Mouse (Mus musculus): Measurements from ENCODE around the gene 2210016F16Rik. TPM values are rescaled to one million over a fixed set of nuclear protein-coding genes. Genes with fewer than 3 reads are reported as not detected.
"Not testable (repeated sequence)": the region's sequence is repeated elsewhere in the genome, so short reads cannot be mapped to it uniquely, and the experiment has no call there.

Gene 2210016F16Rik
- total RNA-seq, 2 experiments from 2014 or later, result 11.5 to 11.9 TPM

GRCm38 (mm10) chr13:58373153-58373470, 11.9 kb downstream of the 2210016F16Rik start:
- no peak for DNase-seq

GRCm38 (mm10) chr13:58372278-58373152, 12.5 kb downstream of the 2210016F16Rik start:
- DNase-seq, result no peak

- DNase-seq, result no peak
Measured at GRCm38 (mm10) chr13:58368835-58369234, 16.2 kb downstream of the 2210016F16Rik start.

GRCm38 (mm10) chr13:58367641-58368040, 17.4 kb downstream of the 2210016F16Rik start:
- DNase-seq, result no peak

- DNase-seq, result no peak
Measured at GRCm38 (mm10) chr13:58366373-58366772, 18.7 kb downstream of the 2210016F16Rik start.

GRCm38 (mm10) chr13:58365179-58365578, 19.8 kb downstream of the 2210016F16Rik start:
- not testable (repeated sequence) for DNase-seq

- DNase-seq, result no peak
Measured at GRCm38 (mm10) chr13:58364353-58365175, 20.5 kb downstream of the 2210016F16Rik start.

- DNase-seq, result no peak
Measured at GRCm38 (mm10) chr13:58359304-58359653, 25.7 kb downstream of the 2210016F16Rik start.

- DNase-seq, result peak; percentile 79
Measured at GRCm38 (mm10) chr13:58358629-58359303, 26.3 kb downstream of the 2210016F16Rik start, which contains the start of gene Kif27. Gene Kif27 (minus strand): TSS chr13:58359122.

- DNase-seq, result no peak
Measured at GRCm38 (mm10) chr13:58352996-58353395, 32.0 kb downstream of the 2210016F16Rik start.

- DNase-seq, result no peak
Measured at GRCm38 (mm10) chr13:58350606-58351005, 34.4 kb downstream of the 2210016F16Rik start.

GRCm38 (mm10) chr13:58344505-58344904, 40.5 kb downstream of the 2210016F16Rik start:
- DNase-seq, result no peak

- DNase-seq, result no peak
Measured at GRCm38 (mm10) chr13:58337456-58337855, 47.6 kb downstream of the 2210016F16Rik start.

- no peak for DNase-seq
Measured at GRCm38 (mm10) chr13:58334116-58334515, 50.9 kb downstream of the 2210016F16Rik start.

Small RNA genes within 50 kb of the gene (microRNA-seq; reads per million reads assigned to microRNA genes)
- 13.7 to 19.6 reads per million in 2 experiments for gene Mir7-1

Other genes with a start within 250 kb of the 2210016F16Rik start
- 1 to 10 TPM; 9.6 to 9.7 TPM for gene Idnk, start 227.6 kb downstream of the 2210016F16Rik start, total RNA-seq (2021)
- 10 to 100 TPM; 48.8 to 53.6 TPM for gene Ubqln1, start 169.6 kb downstream of the 2210016F16Rik start, total RNA-seq (2021)
- gene Gkap1, start 109.5 kb downstream of the 2210016F16Rik start, total RNA-seq (2021), result 10 to 100 TPM; 24.9 to 26.7 TPM
- gene Kif27, start 26.1 kb downstream of the 2210016F16Rik start, total RNA-seq (2021), result under 1 TPM; 0.33 to 0.34 TPM
- 1 to 10 TPM; 6.5 to 7.8 TPM for gene Rmi1, start 17.0 kb upstream of the 2210016F16Rik start, total RNA-seq (2021)
- gene Hnrnpk, start 18.1 kb upstream of the 2210016F16Rik start, total RNA-seq (2021), result 100 to 1,000 TPM; 504 to 564 TPM
- not detected for gene Slc28a3, start 225.7 kb upstream of the 2210016F16Rik start, total RNA-seq (2021)

All from gastrocnemius, postnatal 10 days (tissue).